Mouse (Mus musculus) left cerebral cortex, postnatal 25 days (tissue): Measurements from ENCODE around the gene Agpat1. TPM values are rescaled to one million over a fixed set of nuclear protein-coding genes. Genes with fewer than 3 reads are reported as not detected.

Source experiments
- DNase-seq, 2 experiments: peaks; one replicate each; pipeline ENCODE4 v3.0.0; 2022; ENCODE audit warnings: low spot score in 2 of 2, mixed read lengths in 1 of 2
- intact Hi-C: fragments of 180-260 bp; cut with DNase I; formaldehyde crosslinking; loops from one replicate; pipeline ENCODE4 v1.15.1; 2025
- total RNA-seq, 2 experiments: library from RNA; stranded (reverse); gene quantifications; 2 replicates each; pipeline ENCODE4 v1.2.3; 2021

The Agpat1 gene
- total RNA-seq, 2 experiments from 2014 or later, result 169 to 174 TPM

- DNase-seq, result peak in 1 of 2 experiments; percentile 47
- intact Hi-C loops, result no loop called here
These were observed 18.9 kb upstream of the Agpat1 start for GRCm38 (mm10) chr17:34585121-34585520.

DNA sequence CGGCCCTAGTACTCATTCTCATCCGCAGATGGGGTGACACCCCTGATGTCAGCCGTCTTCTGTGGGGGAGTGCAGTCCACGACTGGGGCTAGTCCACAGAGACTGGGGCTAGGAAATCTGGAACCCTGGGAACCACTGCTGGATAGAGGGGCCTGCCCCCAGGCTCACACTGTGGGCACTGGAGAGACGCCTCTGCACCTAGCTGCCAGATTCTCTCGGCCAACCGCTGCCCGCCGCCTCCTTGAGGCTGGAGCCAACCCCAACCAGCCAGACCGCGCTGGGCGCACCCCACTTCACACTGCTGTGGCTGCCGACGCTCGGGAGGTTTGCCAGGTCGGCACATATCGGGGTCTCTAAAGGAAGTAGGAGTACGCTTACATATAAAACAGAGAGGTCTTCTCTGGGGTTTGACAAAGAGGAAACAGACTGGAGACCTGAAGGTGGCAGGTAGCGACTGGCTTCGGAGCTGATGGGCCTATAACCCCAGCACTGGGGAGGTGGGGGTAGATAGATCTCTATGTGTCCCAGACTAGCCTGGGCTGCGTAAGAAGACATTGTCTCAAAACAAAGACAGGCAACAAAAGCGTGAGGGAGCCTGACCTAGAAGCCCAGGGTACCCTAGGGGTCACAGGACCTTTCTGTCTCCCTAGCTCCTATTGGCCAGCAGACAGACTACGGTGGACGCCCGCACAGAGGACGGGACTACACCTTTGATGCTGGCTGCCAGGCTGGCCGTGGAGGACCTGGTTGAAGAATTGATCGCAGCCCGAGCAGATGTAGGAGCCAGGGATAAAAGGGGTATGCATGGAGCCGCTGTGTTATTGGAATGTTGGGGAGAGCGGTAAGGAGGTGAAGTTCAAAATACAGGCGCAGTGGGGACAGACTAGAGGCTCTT, 17.9 kb upstream of the Agpat1 start:
- intact Hi-C loops, result no loop called here
- DNase-seq, result no peak

GRCm38 (mm10) chr17:34586796-34587422, 17.2 kb upstream of the Agpat1 start:
- intact Hi-C loops, result loop anchor here (1.0 kb wide), 1 partner anchor 465 kb away; the partner anchor contains the start of gene Brd2
- peak; percentile 90 to 92 for DNase-seq

DNA sequence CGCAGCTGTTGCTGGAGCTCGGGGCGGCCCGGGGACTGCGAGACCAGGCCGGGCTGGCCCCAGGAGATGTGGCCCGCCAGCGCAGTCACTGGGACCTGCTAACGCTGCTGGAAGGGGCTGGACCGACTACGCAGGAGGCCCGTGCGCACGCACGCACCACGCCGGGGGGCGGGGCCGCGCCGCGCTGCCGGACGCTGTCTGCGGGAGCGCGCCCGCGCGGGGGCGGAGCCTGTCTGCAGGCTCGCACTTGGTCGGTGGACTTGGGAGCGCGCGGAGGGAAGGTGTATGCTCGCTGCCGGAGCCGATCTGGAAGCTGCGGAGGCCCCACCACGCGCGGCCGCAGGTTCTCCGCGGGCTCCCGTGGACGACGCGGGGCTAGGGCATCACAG, 16.6 kb upstream of the Agpat1 start:
- intact Hi-C loops, result loop anchor here (1.0 kb wide), 1 partner anchor 465 kb away; the partner anchor contains the start of gene Brd2
- DNase-seq, result peak; percentile 99

DNA sequence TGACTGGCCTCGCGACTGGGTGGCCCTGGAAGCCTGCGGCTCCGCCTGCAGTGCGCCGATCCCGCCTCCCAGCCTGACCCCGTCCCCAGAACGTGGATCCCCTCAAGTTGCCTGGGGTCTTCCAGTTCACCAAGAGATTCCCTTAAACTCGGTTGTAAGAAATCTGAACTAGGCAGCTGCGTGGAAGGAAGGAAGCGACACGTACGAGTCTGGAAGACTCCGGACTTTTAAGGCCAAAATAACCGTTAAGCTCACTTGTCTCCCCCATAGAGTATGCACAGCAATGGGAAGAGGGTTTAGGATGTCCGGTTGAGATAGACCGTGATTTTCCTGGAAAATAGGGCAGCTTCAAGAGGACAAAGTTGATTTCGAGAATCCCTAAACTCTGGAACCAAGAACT, 16.2 kb upstream of the Agpat1 start:
- DNase-seq, result no peak
- intact Hi-C loops, result loop anchor here (1.0 kb wide), 1 partner anchor 466 kb away; the partner anchor contains the start of gene Brd2

GRCm38 (mm10) chr17:34588767-34589166, 15.3 kb upstream of the Agpat1 start:
- intact Hi-C loops, result no loop called here
- DNase-seq, result no peak

GRCm38 (mm10) chr17:34589206-34589605, 14.9 kb upstream of the Agpat1 start:
- intact Hi-C loops, result no loop called here
- no peak for DNase-seq

GRCm38 (mm10) chr17:34589681-34590101, 14.4 kb upstream of the Agpat1 start, which contains the start of gene Gpsm3:
Gpsm3 (plus strand) TSS chr17:34589806.
- DNase-seq, result no peak
- intact Hi-C loops, result loop anchor here (5.0 kb wide), 1 partner anchor 38 kb away; the partner anchor contains the start of genes Ppt2 and Prrt1

DNA sequence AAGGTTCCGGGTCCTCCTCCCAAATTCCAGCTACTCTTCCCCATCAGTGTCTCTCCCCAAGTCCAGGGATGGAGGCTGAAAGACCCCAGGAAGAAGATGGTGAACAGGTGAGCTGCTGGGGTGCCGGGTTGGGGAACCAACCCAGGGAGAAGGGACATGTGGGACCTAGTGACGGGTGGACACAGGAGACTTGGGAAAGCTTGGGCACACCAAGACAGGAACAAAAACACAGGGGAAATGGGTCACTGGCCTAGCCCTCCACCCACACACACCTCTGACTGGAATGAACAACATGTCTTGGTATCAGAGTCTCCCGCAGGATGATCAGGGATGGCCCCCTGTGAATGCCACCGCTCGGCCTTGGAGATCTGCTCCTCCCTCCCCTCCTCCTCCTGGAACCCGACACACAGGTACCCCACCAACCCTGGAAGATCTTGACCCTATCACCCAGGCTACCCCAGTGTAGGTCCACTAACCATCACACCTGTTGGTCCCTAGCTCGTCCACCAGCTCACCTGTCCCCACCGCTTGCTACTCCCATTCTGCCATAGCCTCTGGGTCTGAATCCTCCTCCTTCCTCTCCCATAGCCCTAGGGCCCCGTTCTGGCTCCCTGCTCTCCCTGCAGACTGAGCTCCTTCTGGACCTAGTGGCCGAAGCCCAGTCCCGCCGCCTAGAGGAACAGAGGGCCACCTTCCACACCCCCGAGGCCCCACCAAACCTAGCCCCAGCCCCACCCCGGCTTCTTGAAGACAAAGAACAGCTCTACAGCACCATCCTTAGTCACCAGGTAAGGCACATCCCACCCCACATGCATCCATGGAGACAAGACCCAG, 13.7 kb upstream of the Agpat1 start:
- intact Hi-C loops, result loop anchor here (5.0 kb wide), 1 partner anchor 37 kb away; the partner anchor contains the start of genes Ppt2 and Prrt1
- no peak for DNase-seq

DNA sequence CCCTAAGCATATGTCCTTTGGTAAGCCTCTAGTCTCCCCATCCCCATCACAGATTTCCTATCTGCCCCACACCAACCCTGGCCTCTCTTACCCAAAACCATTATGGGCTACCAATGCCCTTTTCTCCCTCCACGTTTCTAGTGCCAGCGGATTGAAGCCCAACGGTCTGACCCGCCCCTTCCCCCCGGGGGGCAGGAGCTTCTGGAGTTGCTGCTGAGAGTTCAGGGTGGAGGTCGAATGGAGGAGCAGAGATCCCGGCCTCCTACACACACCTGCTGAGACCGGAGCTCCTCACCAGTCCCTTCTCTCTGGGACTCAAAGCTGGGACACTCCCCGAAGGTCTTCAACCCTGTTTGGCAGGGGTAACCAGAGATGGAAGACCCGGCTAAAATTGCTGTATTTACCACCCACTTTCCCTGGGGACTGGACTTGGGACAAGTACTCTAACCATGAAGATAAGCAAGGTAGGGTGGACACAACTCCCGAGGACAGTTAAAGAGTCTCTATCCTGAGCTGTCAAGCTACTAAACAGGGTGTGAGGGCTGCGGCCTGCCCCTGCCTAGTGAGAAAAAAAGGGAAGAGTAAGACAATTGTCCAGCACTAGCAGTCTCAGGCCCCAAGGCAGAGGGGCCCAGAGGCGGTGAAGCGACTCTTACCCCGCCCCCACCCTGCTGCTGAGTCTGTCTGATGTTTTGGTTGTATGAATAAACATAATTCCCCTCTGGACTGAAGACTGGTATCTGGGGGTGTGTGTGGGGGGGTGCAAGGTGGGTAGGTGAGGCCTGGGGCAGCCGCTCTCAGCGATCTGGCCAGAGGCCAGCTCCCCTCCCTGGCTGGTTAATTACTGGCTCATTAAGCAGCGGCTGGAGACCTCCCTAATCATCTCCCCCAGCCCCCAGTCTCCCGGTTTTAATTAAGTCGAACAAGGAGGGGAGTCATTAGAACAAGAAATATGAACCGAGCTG, 12.8 kb upstream of the Agpat1 start, which contains the start of gene Pbx2:
Gene Pbx2 (plus strand): TSS at position 238 of the 965 bp plus-strand sequence.
- intact Hi-C loops, result loop anchor here (5.0 kb wide), 1 partner anchor 36 kb away; the partner anchor contains the start of genes Ppt2 and Prrt1
- DNase-seq, result peak in 1 of 2 experiments; percentile 32

- intact Hi-C loops, result loop anchor here (5.0 kb wide), 1 partner anchor 35 kb away; the partner anchor contains the start of genes Ppt2 and Prrt1
- DNase-seq, result peak; percentile 78 to 82
These were observed 12.1 kb upstream of the Agpat1 start for GRCm38 (mm10) chr17:34591994-34592375.

DNA sequence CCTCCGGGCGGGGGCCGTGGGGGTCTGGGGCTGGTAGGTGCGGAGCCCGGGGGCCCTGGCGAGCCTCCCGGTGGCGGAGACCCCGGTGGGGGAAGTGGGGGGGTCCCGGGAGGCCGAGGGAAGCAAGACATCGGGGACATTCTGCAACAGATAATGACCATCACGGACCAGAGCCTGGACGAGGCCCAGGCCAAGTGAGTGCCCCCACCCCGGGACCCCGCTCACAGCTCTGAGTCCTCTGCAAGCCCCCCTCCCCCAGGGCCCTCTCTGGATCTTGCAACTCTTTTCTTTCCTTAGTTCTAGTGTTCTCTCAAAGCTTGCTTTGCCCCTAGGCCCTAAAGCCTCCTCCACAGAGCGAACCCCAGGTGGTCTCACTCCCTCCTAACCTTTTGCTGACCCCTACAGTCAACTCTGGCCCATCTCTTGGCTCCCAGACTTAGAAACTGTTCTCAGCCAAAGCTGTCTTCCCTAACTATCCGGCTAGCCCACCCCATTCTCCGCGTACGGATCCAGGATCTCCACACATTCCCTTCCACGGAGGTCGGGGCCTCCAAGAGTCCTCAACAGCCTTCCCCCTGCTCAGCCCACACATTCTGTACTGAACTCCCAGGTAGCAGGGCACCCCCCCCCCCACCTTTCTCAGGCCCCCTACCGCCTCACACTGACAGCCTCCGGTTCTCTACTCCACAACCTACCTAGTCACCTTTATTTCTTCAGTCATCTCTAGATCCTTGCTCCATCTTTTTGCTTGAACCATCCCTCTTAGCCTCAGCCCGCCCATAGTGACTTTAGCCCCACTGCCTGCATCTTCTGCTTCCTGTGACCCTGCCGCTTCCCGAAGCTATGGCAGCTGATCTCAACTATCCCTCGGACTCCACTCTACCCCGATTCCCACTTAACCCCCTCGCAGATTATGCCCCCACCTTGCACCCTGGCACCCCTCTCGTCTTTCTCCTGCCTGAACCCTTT, 11.2 kb upstream of the Agpat1 start:
- DNase-seq, result peak in 1 of 2 experiments; percentile 48
- intact Hi-C loops, result loop anchor here (5.0 kb wide), 1 partner anchor 34 kb away; the partner anchor contains the start of genes Ppt2 and Prrt1

GRCm38 (mm10) chr17:34593752-34594525, 10.1 kb upstream of the Agpat1 start:
- DNase-seq, result no peak
- intact Hi-C loops, result loop anchor here (5.0 kb wide), 1 partner anchor 33 kb away; the partner anchor contains the start of genes Ppt2 and Prrt1

- no peak for DNase-seq
These were observed 8.0 kb upstream of the Agpat1 start for GRCm38 (mm10) chr17:34596098-34596497.

DNA sequence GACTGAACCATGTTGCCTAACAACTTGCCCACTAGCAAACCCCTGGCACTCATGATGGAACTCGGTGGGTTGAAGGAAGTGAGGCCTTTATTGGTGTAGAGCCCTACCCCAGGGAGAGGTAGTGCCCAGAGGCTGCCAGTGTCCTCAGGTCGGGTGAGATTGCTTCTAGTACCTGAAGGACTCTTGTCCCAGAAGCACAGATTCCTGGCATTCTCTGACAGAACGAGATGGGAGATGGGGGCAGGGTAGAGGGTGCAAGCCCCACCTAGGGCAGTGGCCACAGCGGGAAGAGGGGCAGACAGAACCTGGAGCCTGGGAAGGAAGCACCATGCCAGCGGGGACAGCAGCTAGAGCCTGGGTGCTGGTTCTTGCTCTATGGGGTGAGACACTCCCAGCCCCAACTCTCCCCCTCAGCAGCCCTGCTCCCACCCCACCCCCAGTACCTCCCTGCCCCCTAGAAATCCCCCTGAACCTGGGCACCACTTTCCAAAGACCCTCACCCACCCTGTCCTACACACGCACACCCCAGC, 6.4 kb upstream of the Agpat1 start, which contains the start of gene Ager:
Gene Ager (plus strand): TSS at position 297 of the 530 bp plus-strand sequence.
- DNase-seq, result no peak
- intact Hi-C loops, result no loop called here

More at GRCm38 (mm10) chr17:34596098-34596497, 8.0 kb upstream of the Agpat1 start:
- intact Hi-C loops, result no loop called here

GRCm38 (mm10) chr17:34599891-34600290, 4.2 kb upstream of the Agpat1 start:
- intact Hi-C loops, result no loop called here
- no peak for DNase-seq
